Mouse (Mus musculus) c-Kit-positive CD71-negative TER-119-negative erythroid progenitor cells, embryonic 14.5 days (primary cell): ENCODE measurements around the gene AW549877.

Experiments used
- DNase-seq: peaks from one replicate; pipeline ENCODE4 v3.0.0-alpha.2; 2013; ENCODE audit warnings: low read depth

The AW549877 gene

DNA sequence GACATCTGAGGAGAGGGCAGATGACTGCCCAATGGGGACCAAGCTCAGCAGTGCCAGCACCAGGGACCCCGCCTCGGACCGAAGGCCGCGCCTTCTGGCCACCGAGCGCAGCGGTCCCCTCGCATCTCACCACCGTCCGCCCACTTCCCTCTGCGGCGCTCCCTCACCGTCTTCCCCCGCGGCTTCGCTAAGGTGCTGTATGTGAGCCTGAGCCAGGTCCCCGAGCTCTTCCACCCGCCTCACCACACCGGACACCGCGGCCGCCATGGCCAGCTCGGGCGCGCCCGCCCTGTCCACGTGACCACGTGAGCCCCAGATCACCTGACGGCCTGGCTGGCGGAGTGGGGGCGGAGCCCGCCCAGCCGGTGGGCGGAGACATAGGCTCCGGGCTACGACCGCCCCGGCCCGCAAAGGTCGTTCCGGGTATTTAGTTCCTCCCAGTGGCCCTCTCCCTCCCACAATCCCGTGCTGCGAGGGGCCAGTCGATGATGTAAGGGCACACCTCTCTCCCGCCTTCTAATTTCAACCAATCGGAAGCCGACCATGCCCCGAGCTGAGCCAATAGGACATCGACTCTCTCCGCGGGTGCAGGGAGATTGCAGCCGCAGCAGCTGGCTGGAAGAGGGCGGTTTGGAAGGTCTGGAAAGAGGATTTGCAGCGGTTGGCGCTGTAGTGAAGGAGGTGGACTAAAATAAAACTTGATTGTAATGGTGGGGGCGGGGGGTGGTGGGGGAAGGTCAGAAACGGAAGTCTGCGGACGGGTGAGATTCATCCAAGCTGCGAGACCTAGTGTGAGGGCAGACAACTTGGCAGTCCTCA lies at the start of gene AW549877:
AW549877 (minus strand) TSS at position 297 of the 819 bp plus-strand sequence.
- DNase-seq: peak; percentile 95

DNA sequence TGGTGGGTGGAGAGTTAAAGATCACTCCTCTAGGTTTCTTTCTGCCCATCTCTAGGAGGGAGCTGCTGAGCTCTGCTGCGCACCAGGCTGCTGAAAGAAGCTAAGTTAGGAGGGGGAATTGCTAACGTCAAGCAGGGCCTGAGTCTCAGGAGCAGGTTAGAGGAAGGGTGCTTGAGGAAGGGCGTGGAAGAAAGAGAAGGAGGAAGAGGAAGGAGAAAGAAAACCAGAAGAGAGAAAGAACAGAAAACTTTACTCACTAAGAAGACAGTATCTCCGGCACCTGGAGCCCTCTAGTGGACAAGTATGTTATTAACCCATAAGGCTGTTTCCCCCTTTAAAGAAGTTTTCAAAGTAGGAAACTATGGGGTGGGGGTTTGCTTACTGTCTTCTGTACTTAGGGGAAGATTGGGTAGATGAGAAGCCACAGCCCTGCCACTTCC lies 47.5 kb upstream of the AW549877 start:
- peak; percentile 31 for DNase-seq

DNA sequence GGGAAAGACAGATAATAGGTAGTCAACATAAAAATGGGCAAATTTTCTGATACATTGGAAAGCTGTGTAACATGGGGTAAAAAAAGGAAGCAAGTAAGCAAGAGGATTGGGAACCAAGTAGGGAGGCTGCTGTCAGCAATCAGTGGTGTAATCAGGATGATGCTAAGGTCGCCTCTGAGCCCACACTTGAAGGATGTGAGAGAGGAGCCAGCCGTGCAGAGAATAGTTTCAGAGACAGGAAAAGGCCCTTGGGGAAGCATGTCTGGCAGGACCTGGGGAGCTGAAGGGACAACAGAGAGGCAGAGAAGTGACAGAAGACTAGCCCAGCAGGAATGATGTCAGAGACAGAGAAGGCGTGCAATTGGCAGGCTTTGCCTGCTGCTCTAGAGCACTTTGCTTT lies 46.9 kb upstream of the AW549877 start:
- no peak for DNase-seq

DNA sequence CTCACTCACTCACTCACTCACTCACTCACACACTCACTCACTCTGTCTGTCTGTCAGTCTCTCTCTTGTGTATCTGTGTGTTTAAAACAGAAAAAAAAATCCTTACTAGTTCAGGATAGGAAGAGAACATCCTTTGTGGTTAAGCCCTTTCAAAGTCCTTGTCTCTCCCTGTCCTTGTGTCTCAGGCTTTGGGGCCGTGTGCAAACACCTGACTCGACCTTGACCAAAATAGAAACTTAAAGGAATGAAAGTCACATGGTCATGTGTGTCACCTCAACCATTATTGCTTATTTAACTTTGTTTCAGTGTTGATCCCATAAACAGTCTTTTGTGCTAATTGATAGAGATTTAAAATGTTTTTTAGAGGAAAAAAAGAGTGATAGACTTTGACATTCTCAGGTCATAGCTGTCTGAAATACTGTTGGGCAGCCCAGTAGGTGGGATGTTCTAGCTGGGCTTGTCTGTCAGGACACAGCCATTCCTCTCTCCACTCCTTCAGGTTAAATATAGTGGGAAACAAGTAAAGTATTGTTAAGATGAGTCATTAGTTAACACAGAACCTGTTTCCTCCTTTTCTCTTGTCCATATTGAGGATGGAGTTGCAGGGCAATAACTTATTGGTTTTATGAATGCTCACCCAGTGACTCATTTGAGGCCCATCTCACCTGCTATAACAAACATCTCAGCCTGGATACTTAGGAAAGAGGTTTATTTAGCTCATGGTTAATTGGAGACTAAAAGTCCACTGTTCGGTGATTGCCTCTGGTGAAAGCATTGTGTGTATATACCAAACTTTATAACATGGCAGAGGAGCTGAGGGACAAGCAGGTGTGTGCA lies 37.8 kb upstream of the AW549877 start:
- no peak for DNase-seq

DNA sequence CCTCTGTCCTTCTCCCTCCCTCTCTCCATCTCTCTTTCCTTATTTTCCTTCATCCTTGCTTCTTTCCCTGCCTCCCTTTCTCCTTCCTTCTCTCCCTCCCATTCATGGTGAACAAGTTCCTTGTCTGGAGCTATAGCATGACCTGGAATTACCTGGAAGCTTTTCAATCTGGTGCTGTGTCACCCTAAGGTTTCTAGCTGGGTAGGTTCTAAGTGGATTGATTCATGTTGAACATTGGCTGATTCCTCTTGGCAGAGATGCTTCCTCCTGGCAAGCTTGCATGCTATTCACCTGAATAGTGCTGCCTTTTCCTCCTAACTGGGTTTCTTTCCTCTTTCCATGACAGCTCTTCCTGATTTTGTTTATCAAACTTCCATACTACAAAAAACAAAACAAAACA lies 33.4 kb upstream of the AW549877 start:
- no peak for DNase-seq

DNA sequence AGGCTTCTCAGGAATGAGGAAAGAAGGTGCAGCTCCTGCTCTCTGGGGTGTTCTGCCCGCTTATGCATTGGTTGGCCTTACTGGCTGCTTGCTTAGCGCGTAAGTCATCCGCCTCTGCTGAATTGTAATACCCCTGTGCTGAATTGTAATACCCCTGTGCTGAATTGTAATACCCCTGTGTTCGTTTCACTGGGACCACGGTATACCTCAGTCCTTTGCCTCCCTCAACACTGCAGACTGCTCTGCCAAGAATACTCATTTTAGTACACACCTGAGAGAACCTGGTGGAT lies 32.8 kb upstream of the AW549877 start:
- DNase-seq: no peak

DNA sequence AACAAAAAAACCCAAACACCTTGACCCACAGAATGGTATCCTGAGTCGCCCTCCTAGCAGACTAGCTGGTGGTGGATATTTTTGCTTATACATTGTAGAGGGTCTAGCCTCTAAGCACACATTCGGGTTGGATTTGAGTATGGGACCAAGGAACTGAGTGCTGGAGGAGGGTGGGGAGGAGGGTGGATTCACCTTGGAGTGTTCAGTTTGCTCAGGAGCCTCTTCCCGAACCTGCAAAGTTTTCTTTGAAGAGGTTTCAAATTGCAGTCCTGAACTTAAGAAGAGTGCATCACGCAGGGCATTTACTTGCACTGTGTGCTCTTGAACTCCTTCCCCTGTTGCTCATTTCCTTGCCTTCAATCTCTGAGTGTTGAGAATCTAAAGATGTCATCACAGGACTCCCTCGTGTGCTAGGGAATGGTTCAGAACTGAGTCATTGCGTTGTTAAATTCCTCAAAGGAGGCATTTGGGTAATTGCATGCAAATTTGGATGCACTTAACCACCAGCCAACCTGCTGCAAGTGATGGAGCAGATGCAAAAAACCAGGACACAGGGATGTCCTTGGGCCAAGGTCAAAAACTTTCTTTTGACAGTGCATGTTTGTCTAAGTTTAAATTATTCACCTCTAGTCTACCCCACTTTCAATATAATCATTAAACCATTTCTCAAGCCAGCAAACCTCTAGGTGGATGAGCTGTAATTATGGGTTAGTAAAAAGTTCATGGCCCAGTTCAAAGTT lies 32.3 kb upstream of the AW549877 start:
- DNase-seq: no peak

DNA sequence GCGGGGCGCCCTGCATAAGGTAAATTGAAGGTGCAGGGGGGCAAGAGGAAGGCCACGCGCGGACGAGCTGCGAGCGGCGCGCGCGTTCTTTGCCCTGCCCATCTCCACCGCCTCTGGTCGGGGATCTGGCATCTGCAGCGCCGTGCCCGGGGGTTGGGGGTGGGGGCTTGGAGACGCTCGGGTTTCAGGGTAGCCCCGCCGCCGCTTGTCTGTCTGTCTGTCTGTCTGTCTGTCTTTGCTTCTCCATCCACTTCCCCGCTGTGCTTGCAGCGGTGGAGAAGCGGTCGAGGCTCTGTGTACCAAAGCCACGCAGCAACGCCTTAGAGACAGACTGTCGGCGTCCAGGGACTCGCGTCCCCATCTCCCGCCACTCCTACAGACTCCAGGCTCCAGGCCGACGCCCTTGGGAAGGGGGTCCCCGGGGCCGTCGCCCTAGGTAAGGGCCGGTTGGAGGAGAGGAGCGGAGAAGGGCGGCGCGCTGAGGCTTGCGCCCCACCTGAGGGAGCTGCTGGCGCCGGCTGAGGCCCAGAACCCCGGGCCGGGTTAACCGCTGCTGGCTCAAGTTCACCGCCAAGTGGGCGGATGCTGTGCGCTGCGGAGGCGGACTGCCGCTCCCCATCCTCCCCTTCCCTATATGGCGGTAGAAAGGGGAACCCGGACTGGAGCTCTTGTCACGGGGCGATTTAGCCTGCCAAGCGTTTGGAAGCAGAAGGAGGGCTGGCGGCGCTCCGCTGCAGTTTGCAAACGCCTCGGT lies 31.5 kb upstream of the AW549877 start:
- peak; percentile 68 for DNase-seq

DNA sequence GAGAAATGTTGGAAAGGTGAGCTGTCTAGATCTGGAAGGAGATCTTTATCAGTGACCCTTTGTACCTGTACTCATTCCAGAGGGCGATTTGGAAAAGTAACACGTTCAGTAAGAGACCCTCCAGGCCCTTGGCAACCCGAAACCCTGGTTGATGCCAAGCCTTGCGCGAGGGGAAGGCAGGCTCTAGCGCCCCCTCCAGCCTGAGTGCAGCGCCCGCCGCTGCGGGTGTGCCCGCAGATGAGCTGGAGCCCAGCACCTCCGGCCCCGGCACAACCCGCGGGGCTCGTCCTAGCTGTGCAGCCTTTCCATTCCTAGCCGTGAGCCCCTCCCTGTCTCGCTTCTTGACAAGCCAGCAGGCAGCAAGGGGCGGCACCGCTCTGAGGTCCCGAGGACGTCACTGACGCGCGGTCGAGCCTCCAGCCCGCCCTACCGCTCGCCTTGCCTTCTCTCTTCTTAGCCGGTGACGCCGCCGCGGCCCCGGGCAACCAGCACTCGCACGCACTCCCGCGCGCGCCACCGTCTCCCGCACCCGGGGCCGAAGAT lies 30.8 kb upstream of the AW549877 start, which contains the start of gene Oxct1:
Oxct1 (plus strand) TSS at position 153 of the 543 bp plus-strand sequence.
- peak; percentile 77 for DNase-seq

DNA sequence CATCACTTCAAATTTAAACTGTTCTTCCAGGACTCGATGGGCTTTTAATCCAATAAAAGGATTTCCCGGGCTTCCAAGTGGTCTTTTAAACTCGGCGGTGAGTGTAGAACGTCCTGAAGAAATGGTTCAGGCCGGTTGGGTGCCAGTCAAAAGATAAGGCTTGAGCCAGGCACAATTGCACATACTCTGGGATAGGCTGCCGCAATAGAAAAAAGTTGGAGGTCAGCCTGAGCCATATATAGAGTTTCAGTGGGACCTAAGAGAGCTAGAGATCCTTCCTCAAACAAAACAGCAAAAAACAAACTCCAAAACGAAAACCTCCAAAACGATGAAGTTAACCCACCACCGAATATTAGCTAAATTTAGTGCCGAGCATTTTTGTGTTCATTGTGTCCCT lies 30.0 kb upstream of the AW549877 start:
- DNase-seq: no peak

DNA sequence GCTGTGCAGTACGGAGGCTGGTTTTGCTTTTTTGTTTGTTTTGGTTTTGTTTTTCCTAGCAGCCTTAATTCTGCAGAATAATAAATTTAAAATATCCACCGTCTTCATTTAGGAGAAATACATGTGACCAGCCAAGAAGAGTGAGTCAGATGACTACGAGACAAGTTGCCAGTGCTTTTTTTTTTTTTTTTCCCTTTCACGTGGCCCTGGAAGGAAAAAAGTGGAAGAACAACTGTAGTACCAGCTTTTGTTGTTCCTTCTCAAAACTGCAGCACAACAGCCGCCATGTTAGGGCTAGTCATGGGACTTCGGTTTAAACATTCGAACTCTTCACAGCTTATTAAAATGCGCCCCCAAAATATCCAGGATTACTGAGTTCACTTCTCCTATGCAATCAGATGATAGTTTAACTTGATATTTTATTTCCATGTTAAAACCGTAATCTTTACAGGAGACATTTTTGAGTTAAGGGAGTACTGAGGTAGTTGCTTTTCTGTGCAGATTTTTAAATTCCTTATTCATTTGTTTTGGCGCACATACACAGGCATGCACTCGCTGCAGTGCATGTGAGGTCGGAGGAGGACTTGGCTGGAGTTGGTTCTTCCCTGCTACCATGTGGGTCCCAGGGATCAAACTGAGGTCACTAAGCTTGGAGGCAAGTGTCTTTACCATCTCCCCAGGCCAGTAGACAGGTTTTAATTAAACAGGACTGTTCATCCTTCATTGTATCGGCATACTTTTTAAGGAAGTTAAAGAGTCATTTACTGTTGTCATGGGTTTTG lies 29.4 kb upstream of the AW549877 start:
- DNase-seq: no peak

DNA sequence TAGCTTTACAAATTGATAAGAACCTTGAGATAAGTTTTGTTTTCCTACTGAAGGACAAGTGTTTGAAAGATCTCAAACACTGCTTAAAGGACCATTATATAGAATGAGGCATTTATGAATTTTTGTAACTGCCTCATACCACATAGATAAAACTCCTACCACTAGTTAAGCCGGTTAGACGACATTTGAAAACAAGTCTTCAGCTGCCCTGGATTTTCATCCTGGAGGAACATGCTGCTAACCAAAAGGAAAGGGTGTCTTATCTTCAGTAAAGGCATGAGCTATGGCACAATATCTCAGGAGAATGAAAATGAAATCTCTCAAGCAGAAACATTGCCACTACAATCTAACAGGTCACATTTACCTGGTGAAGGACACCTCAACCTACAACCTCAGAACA lies 28.2 kb upstream of the AW549877 start:
- DNase-seq: no peak

DNA sequence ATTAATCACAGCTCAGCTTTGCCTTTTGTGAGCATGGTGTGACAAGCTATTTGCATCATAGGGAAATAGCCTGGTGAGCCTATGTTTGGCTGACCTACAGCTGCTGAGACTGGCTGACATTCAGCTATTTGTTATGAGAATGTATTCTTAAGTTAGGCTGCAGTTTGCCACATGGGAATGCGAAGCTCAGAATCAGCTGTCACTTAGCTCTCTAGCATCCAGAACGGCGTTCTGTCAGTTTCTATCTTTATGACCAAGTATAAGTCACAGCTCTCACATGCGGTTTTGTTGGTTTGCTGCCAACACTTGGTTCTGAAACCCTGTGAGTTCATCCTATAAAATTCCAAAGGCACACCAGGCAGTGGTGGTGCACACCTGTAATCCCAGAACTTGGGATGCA lies 25.2 kb upstream of the AW549877 start:
- no peak for DNase-seq

DNA sequence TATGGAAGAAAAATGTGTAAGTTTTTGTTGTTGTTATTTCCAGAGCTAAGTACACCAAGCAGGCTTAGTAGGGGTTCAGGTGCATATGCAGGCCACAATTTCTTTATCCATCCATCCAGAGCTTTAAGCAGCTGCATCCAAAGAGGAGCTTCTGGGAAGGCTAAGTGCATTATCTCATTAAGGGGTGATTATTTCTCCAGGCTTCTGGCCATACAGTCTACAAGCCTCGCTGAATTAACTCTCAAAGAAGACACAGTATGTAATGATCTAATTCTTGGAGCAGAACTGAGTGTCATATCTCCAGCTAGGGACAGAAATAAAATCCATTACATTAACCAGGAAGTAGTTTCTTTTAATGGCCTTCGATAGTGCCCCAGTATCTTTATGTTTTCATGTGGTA lies 18.3 kb upstream of the AW549877 start:
- no peak for DNase-seq

DNA sequence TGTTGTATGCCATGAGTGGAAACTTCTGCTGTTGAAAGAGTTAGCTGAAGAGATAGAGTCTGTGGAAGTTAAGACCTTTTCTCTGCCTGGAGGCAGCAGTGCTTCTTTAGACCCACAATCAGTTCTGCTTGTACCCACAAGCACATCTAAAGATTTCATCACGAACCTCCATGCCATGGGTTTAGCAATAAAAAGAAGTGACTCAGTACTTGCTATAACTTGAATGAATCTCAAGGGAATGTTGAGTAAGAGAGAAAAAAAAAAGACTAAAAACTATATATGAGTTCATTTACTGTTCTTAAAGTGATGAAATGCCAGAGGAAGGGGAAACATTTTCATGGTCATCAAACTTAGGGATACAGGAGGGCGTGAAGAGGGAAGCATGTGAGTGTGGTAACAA lies 5.0 kb upstream of the AW549877 start:
- no peak for DNase-seq

DNA sequence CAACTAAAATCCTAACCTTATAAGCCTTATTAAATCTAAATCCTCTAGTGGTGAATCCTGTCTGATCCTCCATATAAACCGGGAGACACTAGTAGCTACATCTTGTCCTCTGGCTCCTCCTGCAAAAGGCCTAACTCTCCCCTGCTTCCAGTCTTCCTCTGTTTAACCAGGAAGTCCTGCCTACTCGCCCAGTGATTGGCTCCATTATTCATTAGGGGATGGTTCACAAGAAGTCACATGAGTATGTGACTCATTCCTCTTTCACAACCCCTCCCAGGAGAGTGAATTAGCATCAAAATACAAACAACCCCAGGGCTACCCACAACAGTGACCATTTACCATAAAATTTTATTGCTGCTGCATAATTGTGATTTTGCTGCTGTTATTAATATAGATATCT lies 3.6 kb upstream of the AW549877 start:
- no peak for DNase-seq

DNA sequence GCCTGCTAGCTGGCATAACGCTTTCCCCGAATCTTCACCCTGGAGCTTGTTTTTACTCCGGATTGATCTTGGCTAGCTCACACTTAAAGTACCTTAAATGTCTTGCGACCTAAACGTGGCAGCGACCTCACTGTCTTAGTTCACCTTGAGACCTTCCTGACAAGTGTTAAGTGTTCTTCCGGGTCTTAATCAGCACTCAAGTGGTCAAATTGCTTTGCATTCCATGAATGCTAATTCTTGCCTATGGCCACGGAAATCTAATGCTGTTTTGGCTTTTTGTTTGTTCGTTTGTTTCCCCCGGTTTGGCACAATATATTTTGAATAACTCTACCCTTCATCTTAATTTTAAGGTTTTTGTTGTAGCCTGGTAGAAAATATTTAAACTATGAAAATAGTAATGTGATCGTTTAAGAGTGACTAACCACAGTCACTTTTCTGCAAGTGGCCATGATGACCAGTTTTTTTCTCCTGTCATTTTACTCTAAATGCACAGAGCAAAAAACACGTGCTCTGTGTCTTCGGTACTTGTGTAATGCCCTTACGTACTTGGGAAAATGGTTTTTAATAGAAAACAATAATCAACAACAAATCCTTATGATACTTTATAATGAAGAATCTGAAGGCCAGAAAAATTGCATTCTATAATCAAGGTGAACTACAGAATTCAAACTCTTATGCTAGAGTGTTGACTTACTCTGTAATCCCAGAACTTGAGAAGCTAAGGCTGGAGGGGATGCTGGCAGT lies 895 bp upstream of the AW549877 start:
- DNase-seq: no peak

DNA sequence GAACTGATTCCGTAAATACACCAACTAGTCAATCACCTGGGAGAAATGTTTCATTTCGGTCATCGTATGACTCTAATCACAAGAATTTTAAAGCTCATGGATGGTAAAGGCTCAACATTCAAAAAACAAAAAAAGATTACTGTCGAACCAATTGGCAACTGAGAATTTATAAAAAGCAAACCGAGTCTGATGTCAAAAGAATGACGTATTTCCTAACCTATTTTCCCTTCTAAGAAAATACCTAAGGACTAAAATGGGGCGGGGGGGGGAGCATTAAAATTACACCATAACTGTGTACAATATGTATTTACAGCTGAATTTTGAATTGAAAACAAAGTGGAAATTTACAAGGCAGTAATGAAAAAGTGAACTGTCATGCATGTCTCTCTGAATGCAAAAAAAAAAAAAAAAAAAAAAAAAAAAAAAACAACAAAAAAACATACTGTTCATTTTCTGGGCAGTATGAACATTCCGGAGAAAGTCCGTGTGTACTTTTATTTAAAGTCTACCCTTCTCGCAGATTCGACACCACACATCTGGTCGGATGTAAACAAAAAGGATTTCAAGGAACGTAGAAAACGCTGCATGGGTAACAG lies 594 bp downstream of the AW549877 start:
- no peak for DNase-seq

DNA sequence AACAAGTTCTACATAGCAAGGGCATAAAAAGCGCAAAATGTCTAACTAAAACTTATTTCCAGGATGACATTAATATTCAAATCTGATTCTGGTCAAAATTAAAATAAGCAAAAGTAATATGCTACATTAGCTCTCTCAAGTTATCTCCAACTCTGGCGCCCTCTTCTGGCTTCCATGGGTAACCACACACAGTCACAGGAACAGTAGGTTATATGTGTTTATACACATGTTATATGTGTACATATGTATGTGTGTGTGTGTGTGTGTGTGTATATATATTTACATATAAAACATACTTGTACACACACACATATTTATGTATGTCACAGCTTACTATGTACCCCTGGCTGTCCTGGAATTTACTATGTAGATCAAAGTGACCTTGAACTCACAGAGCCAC lies 7.6 kb downstream of the AW549877 start:
- DNase-seq: no peak

DNA sequence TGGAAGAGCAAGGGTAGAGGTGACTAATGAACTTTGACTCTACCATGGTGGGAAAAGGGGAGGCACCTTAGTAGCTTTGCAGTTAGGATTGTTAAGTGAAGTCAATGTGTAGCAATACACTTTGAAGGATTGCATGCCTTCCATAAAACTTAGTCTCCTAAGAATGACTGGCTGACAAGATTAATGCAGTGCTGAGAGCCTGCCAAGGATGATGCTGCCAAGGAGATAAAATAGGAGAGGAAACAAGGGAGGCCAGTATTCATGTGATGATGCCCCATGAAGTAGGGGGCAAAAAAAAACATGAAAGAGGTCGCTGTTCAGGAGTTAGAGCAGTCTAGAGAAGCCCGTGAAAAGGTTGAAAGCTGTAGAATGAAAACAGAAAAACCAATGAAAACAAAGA lies 10.7 kb downstream of the AW549877 start:
- DNase-seq: no peak
